8 mouse cellular contexts compared by ENCODE assay signal in genomic region chr9:65523611-65524364, GRCm38 (mm10). TPM values are rescaled to one million over a fixed set of nuclear protein-coding genes. Genes with fewer than 3 reads are reported as not detected.
DNase-seq lines count a peak whose midpoint lies in the region; ATAC-seq lines count a peak whose summit lies in the region.

No protein-coding gene starts in this region.

- H3K9ac ChIP-seq in intestine, embryonic 14.5 days (ENCODE audit: low read length), result no peak overlapping the region

- no peaks in the 10 kb centered on the region for H3K9me3 ChIP-seq in intestine, embryonic 14.5 days (ENCODE audit: control insufficient read depth, low read length)

- DNase-seq in adrenal gland, adult 18-20 months (ENCODE audit: low spot score in 2 of 2), result peak; percentile 80 to 81
- DNase-seq in embryo, embryonic 10.5 days (ENCODE audit: low spot score), result peak; percentile 93
- peak; percentile 70 for DNase-seq in gastrocnemius, postnatal 25 days
- DNase-seq in intestine, embryonic 14.5 days (ENCODE audit: low spot score), result peak; percentile 88
- DNase-seq in left cerebral cortex, postnatal 10 days (ENCODE audit: extremely low spot score in 1 of 2, low spot score in 2 of 2), result peak; percentile 69 to 84
- DNase-seq in right cerebral cortex, postnatal 25 days, result peak; percentile 68
- DNase-seq in yolk sac, embryonic 10.5 days (ENCODE audit: low spot score), result peak; percentile 71

- no peak overlapping the region for H3K4me3 ChIP-seq in intestine, embryonic 14.5 days (ENCODE audit: low read depth, low read length)

- peak overlapping the region; percentile 25; the same call in 1 of the 2 replicates for H3K4me2 ChIP-seq in intestine, embryonic 14.5 days (ENCODE audit: low read length)

- ATAC-seq in intestine, embryonic 14.5 days (replicated peaks; ENCODE audit: low FRiP score, low TSS enrichment, low read depth), result peak; percentile 75
- peak; percentile 90 for ATAC-seq in megakaryocyte-erythroid progenitor cell, adult 5-6 weeks (replicated peaks; ENCODE audit: low FRiP score, low TSS enrichment, poor library complexity, severe bottlenecking)

- 25% methylated on average over 14 of the region's 14 CpGs for WGBS in intestine, embryonic 14.5 days

- H3K4me1 ChIP-seq in intestine, embryonic 14.5 days (replicated peaks; ENCODE audit: control insufficient read depth, insufficient read depth, low read length), result 0 out of 2 replicates have a peak, but pooled peaks cover 6% of the 10 kb centered on the region

- intact Hi-C loops in left cerebral cortex, postnatal 10 days (cut with DNase I), result loop anchor here (2.0 to 5.0 kb wide), 2 partner anchors 57 to 139 kb away; partner anchors contain the start of gene Plekho2

- H3K27me3 ChIP-seq in intestine, embryonic 14.5 days (replicated peaks; ENCODE audit: control insufficient read depth, insufficient read depth, low read length), result 0 out of 2 replicates have a peak, but pooled peaks cover 3% of the 10 kb centered on the region

- H3K27ac ChIP-seq in intestine, embryonic 14.5 days (ENCODE audit: low read depth), result no peak overlapping the region

- H3K36me3 ChIP-seq in intestine, embryonic 14.5 days (ENCODE audit: control insufficient read depth, insufficient read depth, low read length), result no peaks in the 10 kb centered on the region

RNA-seq across cellular contexts. Expression of gene Ankdd1a, which starts 3.8 kb away (rescaled TPM):
- 1 to 10 TPM in 1 of 2 experiments, under 1 TPM in 1; 0.35 to 1.6 TPM for total RNA-seq in adrenal gland, adult 18-20 months (2021)
- total RNA-seq in gastrocnemius, postnatal 25 days (2021), result not detected
- polyA plus RNA-seq in intestine, embryonic 14.5 days (2014; fragmentation: Nextera tagmentation; extraction: Ambion mirVana), result not detected in 2 replicates
- total RNA-seq in left cerebral cortex, postnatal 10 days (2021), result 1 to 10 TPM; 2.7 to 3.4 TPM
- not detected in 2 replicates for total RNA-seq in megakaryocyte-erythroid progenitor cell, adult 5-6 weeks (2014; fragmentation: Nextera tagmentation)
- not detected in 2 replicates for total RNA-seq in megakaryocyte-erythroid progenitor cell, adult 5-6 weeks (2017)

RNA-seq across cellular contexts. Expression of gene Plekho2, which starts 56.1 kb away (rescaled TPM):
- 10 to 100 TPM; 44.9 to 52.5 TPM for total RNA-seq in adrenal gland, adult 18-20 months (2021)
- total RNA-seq in gastrocnemius, postnatal 25 days (2021), result 1 to 10 TPM; 4.7 to 6.3 TPM
- 11.9 and 12.6 TPM in 2 replicates for polyA plus RNA-seq in intestine, embryonic 14.5 days (2014; fragmentation: Nextera tagmentation; extraction: Ambion mirVana)
- total RNA-seq in left cerebral cortex, postnatal 10 days (2021), result 1 to 10 TPM; 4.9 to 9.5 TPM
- total RNA-seq in megakaryocyte-erythroid progenitor cell, adult 5-6 weeks (2014; fragmentation: Nextera tagmentation), result 29.1 and 29.3 TPM in 2 replicates
- total RNA-seq in megakaryocyte-erythroid progenitor cell, adult 5-6 weeks (2017), result 14.2 and 16.8 TPM in 2 replicates
